Mouse (Mus musculus): ENCODE results near the gene Zfp296. TPM values are rescaled to one million over a fixed set of nuclear protein-coding genes. Genes with fewer than 3 reads are reported as not detected.

Zfp296 gene
- total and polyA plus RNA-seq, 2 experiments = 0.83 to 1.3 TPM

- DNase-seq (ENCODE audit: extremely low read depth, low read depth, low spot score) = peak; percentile 72
- no peak for TF ChIP-seq POLR2A (IDR thresholded peaks at IDR 0.05; ENCODE audit: extremely low read depth, insufficient read depth, low read length)
- TF ChIP-seq CTCF (IDR thresholded peaks at IDR 0.05; ENCODE audit: low read depth, low read length) = no peak
- Histone ChIP-seq H3K79me2 (ENCODE audit: control insufficient read depth, insufficient read depth, low read length) (peaks cover 49% of the 10 kb centered on the region), H3K4me3 (ENCODE audit: insufficient read depth, low read depth, low read length) (peak overlapping the region; percentile 95), H3K4me1 (ENCODE audit: control insufficient read depth, insufficient read depth, low read length) (peaks cover 26% of the 10 kb centered on the region), H3K27ac (replicated peaks; ENCODE audit: insufficient read depth, low read depth, low read length) (peak overlapping the region; percentile 81), H3K9ac (ENCODE audit: low read depth, low read length) (peak overlapping the region; percentile 97), H3K27me3 (ENCODE audit: control insufficient read depth, insufficient read depth, low read length) (no peaks in the 10 kb centered on the region), H3K36me3 (ENCODE audit: control insufficient read depth, insufficient read depth, low read length) (peaks cover 5% of the 10 kb centered on the region; the same call in 1 of the 2 replicates)
- 2% methylated on average over 11 of the region's 11 CpGs for WGBS
Observed at GRCm38 (mm10) chr7:19560491-19561260, 16.4 kb upstream of the Zfp296 start.

DNA sequence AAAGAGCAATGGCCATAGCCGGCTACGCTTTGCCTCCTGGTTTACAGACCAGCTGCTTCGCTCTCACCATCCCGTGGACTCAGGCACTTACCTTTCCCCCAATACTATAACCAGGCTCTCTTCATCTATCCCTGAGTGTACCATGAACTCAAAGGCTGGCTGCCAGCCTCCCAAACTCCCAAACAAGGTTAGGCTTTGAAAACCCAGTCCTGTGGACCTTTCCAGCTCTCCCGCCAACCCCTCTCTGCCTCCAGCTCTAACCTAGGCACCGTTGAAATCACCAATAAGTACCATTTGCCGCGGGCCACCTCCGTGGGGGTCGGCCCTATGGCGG is 15.7 kb upstream of the Zfp296 start:
- Histone ChIP-seq H3K79me2 (ENCODE audit: control insufficient read depth, insufficient read depth, low read length) (peaks cover 42% of the 10 kb centered on the region), H3K9ac (ENCODE audit: low read depth, low read length) (peak overlapping the region; percentile 97), H3K4me3 (ENCODE audit: insufficient read depth, low read depth, low read length) (peak overlapping the region; percentile 95), H3K36me3 (ENCODE audit: control insufficient read depth, insufficient read depth, low read length) (peaks cover 3% of the 10 kb centered on the region; the same call in 1 of the 2 replicates), H3K27me3 (ENCODE audit: control insufficient read depth, insufficient read depth, low read length) (no peaks in the 10 kb centered on the region), H3K27ac (replicated peaks; ENCODE audit: insufficient read depth, low read depth, low read length) (peak overlapping the region; percentile 81), H3K4me1 (ENCODE audit: control insufficient read depth, insufficient read depth, low read length) (peaks cover 26% of the 10 kb centered on the region)
- WGBS = under 1% methylated on average over 11 of the region's 11 CpGs
- TF ChIP-seq CTCF (IDR thresholded peaks at IDR 0.05; ENCODE audit: low read depth, low read length) (no peak), POLR2A (IDR thresholded peaks at IDR 0.05; ENCODE audit: extremely low read depth, insufficient read depth, low read length) (no peak)
- DNase-seq (ENCODE audit: extremely low read depth, low read depth, low spot score) = peak; percentile 79

GRCm38 (mm10) chr7:19561765-19562642 is 15.1 kb upstream of the Zfp296 start:
- peaks cover 24% of the 10 kb centered on the region for H3K4me1 ChIP-seq (ENCODE audit: control insufficient read depth, insufficient read depth, low read length)
- TF ChIP-seq CTCF (IDR thresholded peaks at IDR 0.05; ENCODE audit: low read depth, low read length) (no peak), POLR2A (IDR thresholded peaks at IDR 0.05; ENCODE audit: extremely low read depth, insufficient read depth, low read length) (0 out of 2 replicates have a peak, but pooled peaks have one; percentile 29)
- peak; percentile 83 for DNase-seq (ENCODE audit: extremely low read depth, low read depth, low spot score)
- under 1% methylated on average over 102 of the region's 102 CpGs for WGBS
- H3K27ac ChIP-seq (replicated peaks; ENCODE audit: insufficient read depth, low read depth, low read length) = peak overlapping the region; percentile 81
- H3K9ac ChIP-seq (ENCODE audit: low read depth, low read length) = peak overlapping the region; percentile 97
- H3K79me2 ChIP-seq (ENCODE audit: control insufficient read depth, insufficient read depth, low read length) = peaks cover 36% of the 10 kb centered on the region
- H3K27me3 ChIP-seq (ENCODE audit: control insufficient read depth, insufficient read depth, low read length) = no peaks in the 10 kb centered on the region
- H3K4me3 ChIP-seq (ENCODE audit: insufficient read depth, low read depth, low read length) = peak overlapping the region; percentile 95
- H3K36me3 ChIP-seq (ENCODE audit: control insufficient read depth, insufficient read depth, low read length) = peaks cover 3% of the 10 kb centered on the region; the same call in 1 of the 2 replicates

- WGBS = under 1% methylated on average over 19 of the region's 19 CpGs
- Histone ChIP-seq H3K27ac (replicated peaks; ENCODE audit: insufficient read depth, low read depth, low read length) (peak within 1 kb of the TSS; percentile 81), H3K36me3 (ENCODE audit: control insufficient read depth, insufficient read depth, low read length) (peaks cover 3% of the 10 kb centered on the region; the same call in 1 of the 2 replicates), H3K4me1 (ENCODE audit: control insufficient read depth, insufficient read depth, low read length) (peaks cover 20% of the 10 kb centered on the region), H3K79me2 (ENCODE audit: control insufficient read depth, insufficient read depth, low read length) (peaks cover 27% of the 10 kb centered on the region), H3K9ac (ENCODE audit: low read depth, low read length) (peak within 1 kb of the TSS; percentile 97), H3K27me3 (ENCODE audit: control insufficient read depth, insufficient read depth, low read length) (no peaks in the 10 kb centered on the region), H3K4me3 (ENCODE audit: insufficient read depth, low read depth, low read length) (peak within 1 kb of the TSS; percentile 95)
- no peak for TF ChIP-seq CTCF (IDR thresholded peaks at IDR 0.05; ENCODE audit: low read depth, low read length)
- 0 out of 2 replicates have a peak, but pooled peaks have one; percentile 19 for TF ChIP-seq POLR2A (IDR thresholded peaks at IDR 0.05; ENCODE audit: extremely low read depth, insufficient read depth, low read length)
- DNase-seq (ENCODE audit: extremely low read depth, low read depth, low spot score) = peak; percentile 75
Observed at GRCm38 (mm10) chr7:19562643-19563410, 14.3 kb upstream of the Zfp296 start, which contains the start of gene Ppp1r37. Gene Ppp1r37, minus strand, starts transcription at chr7:19563076.

DNA sequence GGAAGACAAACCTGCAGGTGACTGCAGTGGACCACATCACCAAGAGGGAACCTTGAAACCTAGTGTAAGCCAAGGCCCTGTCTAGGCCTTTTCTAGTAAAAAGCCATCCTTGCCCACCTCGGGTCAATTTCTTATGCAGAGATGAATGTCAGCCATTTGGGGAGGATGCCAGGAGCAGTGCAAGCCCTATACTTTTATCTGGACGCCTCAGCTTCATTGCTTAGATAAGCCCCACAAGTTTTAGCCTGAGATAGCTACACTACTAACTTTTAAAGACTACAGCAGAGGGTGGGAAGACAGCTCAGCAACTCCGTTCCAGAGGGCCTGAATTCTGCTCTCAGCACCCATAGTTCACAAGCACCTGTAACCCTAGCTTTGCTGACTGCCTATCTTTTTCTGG is 13.2 kb upstream of the Zfp296 start:
- no peak for DNase-seq (ENCODE audit: extremely low read depth, low read depth, low spot score)
- H3K27me3 ChIP-seq (ENCODE audit: control insufficient read depth, insufficient read depth, low read length) = no peaks in the 10 kb centered on the region
- H3K36me3 ChIP-seq (ENCODE audit: control insufficient read depth, insufficient read depth, low read length) = peaks cover 3% of the 10 kb centered on the region; the same call in 1 of the 2 replicates
- H3K79me2 ChIP-seq (ENCODE audit: control insufficient read depth, insufficient read depth, low read length) = peaks cover 17% of the 10 kb centered on the region
- TF ChIP-seq CTCF (IDR thresholded peaks at IDR 0.05; ENCODE audit: low read depth, low read length) (no peak), POLR2A (IDR thresholded peaks at IDR 0.05; ENCODE audit: extremely low read depth, insufficient read depth, low read length) (no peak)
- peaks cover 13% of the 10 kb centered on the region for H3K4me1 ChIP-seq (ENCODE audit: control insufficient read depth, insufficient read depth, low read length)
- WGBS = 87% methylated on average over 3 of the region's 3 CpGs
- no peak overlapping the region for H3K9ac ChIP-seq (ENCODE audit: low read depth, low read length)
- no peak overlapping the region for H3K4me3 ChIP-seq (ENCODE audit: insufficient read depth, low read depth, low read length)
- no peak overlapping the region for H3K27ac ChIP-seq (replicated peaks; ENCODE audit: insufficient read depth, low read depth, low read length)

Measured in liver, adult 2 months (tissue).